Mouse (Mus musculus): Measurements from ENCODE around the gene Egln3. TPM values are rescaled to one million over a fixed set of nuclear protein-coding genes. Genes with fewer than 3 reads are reported as not detected.

Egln3 gene
- polyA plus RNA-seq, 1 experiment from 2014 or later, result 16.5 TPM

DNA sequence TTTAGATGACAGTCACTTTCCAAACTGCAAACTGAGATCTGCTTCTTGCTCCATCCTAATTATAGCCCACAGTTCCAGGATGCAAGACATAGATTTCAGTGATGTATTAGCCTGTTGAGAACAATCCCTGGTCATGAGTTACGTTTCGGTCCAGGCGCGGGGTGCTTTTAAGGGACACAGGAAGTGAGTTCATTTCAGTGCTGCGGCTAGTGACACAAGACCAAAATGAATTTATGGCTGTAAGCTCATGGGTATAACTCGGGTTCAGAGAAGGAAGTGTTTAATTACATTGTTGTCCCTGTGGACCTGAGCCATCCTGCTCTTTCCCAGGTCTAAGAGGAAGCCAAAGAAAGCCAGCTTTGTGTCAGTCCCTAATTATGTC, 5.5 kb upstream of the Egln3 start:
- Histone ChIP-seq H3K4me2 (ENCODE audit: low read depth, low read length) (no peak overlapping the region), H3K4me3 (ENCODE audit: low read depth, low read length) (no peak overlapping the region), H3K4me1 (ENCODE audit: control insufficient read depth, insufficient read depth, low read length) (peaks cover 4% of the 10 kb centered on the region; the same call in 1 of the 2 replicates), H3K27ac (replicated peaks; ENCODE audit: low read depth, low read length) (no peak overlapping the region), H3K27me3 (replicated peaks; ENCODE audit: control insufficient read depth, insufficient read depth, low read length) (no peaks in the 10 kb centered on the region), H3K36me3 (ENCODE audit: control insufficient read depth, insufficient read depth, low read length) (no peaks in the 10 kb centered on the region), H3K9ac (ENCODE audit: low read depth, low read length) (no peak overlapping the region), H3K9me3 (ENCODE audit: control insufficient read depth, low read length) (0 out of 2 replicates have a peak, but pooled peaks cover 3% of the 10 kb centered on the region)
- no peak for ATAC-seq (ENCODE audit: low read depth)
- 56% methylated on average over 6 of the region's 6 CpGs for WGBS
- DNase-seq (ENCODE audit: low spot score), result no peak

DNA sequence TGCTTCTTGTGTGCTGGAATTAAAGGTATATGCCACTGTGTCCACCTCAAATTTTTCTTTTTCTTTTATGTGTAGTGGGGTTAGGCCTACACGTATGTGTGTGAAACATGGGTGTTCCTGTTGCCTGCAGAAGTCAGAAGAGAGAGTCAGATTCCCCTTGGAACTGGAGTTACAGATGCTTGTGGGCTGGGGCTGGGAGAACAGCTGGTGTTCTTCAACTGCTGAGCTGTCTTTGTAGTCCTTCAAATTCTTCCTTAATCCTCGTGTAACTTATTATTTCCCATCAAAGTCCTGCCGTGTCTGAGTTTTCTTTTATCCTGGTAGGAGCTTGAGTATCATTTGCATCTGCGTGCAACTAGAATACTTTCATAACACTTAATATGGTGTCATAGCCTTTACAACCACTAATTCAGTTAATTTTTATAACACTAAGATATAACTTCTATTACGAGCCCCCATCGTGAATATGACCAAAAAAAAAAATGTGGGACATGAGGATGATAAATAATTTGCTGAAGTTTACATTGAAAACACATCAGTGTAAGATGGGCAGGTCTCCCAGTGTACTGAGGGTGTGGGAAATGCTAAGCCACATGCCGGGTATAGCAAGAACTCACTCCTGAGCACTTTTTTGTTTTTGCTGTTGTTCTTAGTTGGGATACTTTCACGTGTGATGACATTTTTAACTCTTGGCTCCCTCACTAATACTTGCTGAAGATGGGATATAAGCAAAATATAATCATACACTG, 4.9 kb upstream of the Egln3 start:
- no peak overlapping the region for H3K27ac ChIP-seq (replicated peaks; ENCODE audit: low read depth, low read length)
- no peak for ATAC-seq (ENCODE audit: low read depth)
- H3K9me3 ChIP-seq (ENCODE audit: control insufficient read depth, low read length), result 0 out of 2 replicates have a peak, but pooled peaks cover 3% of the 10 kb centered on the region
- no peak overlapping the region for H3K4me3 ChIP-seq (ENCODE audit: low read depth, low read length)
- H3K9ac ChIP-seq (ENCODE audit: low read depth, low read length), result no peak overlapping the region
- H3K4me2 ChIP-seq (ENCODE audit: low read depth, low read length), result no peak overlapping the region
- no peaks in the 10 kb centered on the region for H3K36me3 ChIP-seq (ENCODE audit: control insufficient read depth, insufficient read depth, low read length)
- WGBS, result 55% methylated on average over 8 of the region's 8 CpGs
- peaks cover 4% of the 10 kb centered on the region; the same call in 1 of the 2 replicates for H3K4me1 ChIP-seq (ENCODE audit: control insufficient read depth, insufficient read depth, low read length)
- H3K27me3 ChIP-seq (replicated peaks; ENCODE audit: control insufficient read depth, insufficient read depth, low read length), result no peaks in the 10 kb centered on the region
- no peak for DNase-seq (ENCODE audit: low spot score)

DNA sequence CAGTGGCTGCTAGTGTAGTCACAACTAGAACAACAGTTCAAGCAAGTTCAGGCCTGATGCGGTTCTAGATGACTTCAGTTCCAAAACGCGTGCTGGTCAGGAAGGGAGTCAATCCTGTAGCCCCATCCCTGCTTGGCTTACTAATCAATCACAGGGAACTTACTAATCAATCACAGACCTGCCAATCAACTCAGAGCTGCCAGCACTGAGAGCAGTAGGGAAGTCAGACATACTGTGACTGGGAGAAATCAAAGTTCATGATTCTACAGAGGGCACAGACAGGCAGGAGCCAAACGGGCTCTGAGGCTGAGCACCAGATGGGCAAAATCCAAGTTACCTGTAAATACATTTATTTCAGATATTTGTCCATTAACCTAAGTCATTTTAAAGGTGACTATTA, 2.1 kb upstream of the Egln3 start:
- Histone ChIP-seq H3K27me3 (replicated peaks; ENCODE audit: control insufficient read depth, insufficient read depth, low read length) (peaks cover 15% of the 10 kb centered on the region; the same call in 1 of the 2 replicates), H3K36me3 (ENCODE audit: control insufficient read depth, insufficient read depth, low read length) (no peaks in the 10 kb centered on the region), H3K27ac (replicated peaks; ENCODE audit: low read depth, low read length) (no peak overlapping the region), H3K4me2 (ENCODE audit: low read depth, low read length) (no peak overlapping the region), H3K4me1 (ENCODE audit: control insufficient read depth, insufficient read depth, low read length) (peaks cover 7% of the 10 kb centered on the region; the same call in 1 of the 2 replicates), H3K9ac (ENCODE audit: low read depth, low read length) (no peak overlapping the region), H3K9me3 (ENCODE audit: control insufficient read depth, low read length) (0 out of 2 replicates have a peak, but pooled peaks cover 3% of the 10 kb centered on the region), H3K4me3 (ENCODE audit: low read depth, low read length) (no peak overlapping the region)
- no peak for ATAC-seq (ENCODE audit: low read depth)
- 72% methylated on average over 4 of the region's 4 CpGs for WGBS
- no peak for DNase-seq (ENCODE audit: low spot score)

DNA sequence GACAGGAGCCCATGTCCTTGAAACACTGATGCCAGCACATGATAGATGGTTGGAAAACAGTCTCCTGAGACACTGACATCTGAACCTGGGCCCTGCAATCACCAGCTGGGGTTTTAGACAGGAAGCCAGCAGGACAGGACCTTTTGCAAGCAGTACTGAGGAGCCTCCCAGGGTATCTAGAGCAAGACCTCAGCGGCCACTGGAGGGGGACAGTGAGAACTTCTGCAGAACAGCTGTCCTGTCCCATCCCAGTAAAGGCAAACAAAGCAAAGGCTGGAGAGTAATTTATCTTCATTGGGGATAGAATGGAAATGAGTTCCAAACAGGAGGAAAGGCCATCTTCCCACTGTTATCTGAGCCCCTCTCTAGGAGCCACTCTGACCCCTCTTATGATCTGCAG, 1.5 kb upstream of the Egln3 start:
- no peak overlapping the region for H3K4me3 ChIP-seq (ENCODE audit: low read depth, low read length)
- H3K9ac ChIP-seq (ENCODE audit: low read depth, low read length), result no peak overlapping the region
- H3K27ac ChIP-seq (replicated peaks; ENCODE audit: low read depth, low read length), result no peak overlapping the region
- peaks cover 7% of the 10 kb centered on the region; the same call in 1 of the 2 replicates for H3K4me1 ChIP-seq (ENCODE audit: control insufficient read depth, insufficient read depth, low read length)
- no peak for DNase-seq (ENCODE audit: low spot score)
- 26% methylated on average over 1 of the region's 1 CpGs for WGBS
- H3K4me2 ChIP-seq (ENCODE audit: low read depth, low read length), result no peak overlapping the region
- H3K36me3 ChIP-seq (ENCODE audit: control insufficient read depth, insufficient read depth, low read length), result no peaks in the 10 kb centered on the region
- H3K27me3 ChIP-seq (replicated peaks; ENCODE audit: control insufficient read depth, insufficient read depth, low read length), result peaks cover 15% of the 10 kb centered on the region; the same call in 1 of the 2 replicates
- ATAC-seq (ENCODE audit: low read depth), result no peak
- H3K9me3 ChIP-seq (ENCODE audit: control insufficient read depth, low read length), result 0 out of 2 replicates have a peak, but pooled peaks cover 3% of the 10 kb centered on the region

DNA sequence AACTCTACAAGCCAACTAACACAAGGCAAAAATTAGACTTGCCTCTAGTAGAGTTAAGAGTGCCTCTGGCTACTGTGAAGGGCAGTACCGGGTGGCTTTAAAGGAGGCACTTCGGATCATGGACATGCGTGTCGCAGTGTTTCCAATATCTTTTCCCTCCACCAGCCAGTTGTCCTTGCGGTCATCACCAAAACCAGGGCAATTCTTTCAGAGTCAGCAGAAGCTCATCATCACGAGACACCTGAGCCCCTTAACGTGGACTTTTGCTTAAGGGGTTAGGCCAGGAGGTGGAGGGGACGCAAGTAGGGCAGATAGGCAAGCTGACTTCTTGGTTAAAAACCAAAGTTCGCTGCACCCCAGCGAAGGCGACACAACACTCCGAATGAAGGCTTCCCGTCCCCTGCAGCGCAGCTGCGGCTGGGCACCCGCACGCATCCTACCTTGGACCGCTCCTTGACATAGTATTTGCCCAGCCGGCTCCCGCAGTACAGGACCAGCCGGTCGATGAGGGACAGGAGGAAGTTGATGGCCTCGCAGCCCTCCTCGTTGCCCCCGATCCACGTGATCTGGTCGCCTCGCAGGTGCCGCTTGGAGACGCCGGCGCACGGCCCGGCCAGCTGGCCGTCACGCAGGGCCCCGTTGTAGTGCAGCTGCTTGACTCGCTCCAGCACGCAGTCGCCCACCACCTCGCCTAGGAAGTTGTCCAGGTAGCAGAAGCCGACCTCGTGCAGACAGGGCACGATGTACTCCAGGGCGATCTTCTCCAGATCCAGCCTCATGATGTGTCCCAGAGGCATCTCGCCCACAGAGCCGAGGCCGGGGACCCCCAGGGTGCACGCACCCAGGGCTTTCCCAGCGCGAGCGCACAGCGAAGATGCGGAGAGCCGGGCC, 650 bp downstream of the Egln3 start:
- 6% methylated on average over 33 of the region's 55 CpGs for WGBS
- Histone ChIP-seq H3K4me1 (ENCODE audit: control insufficient read depth, insufficient read depth, low read length) (peaks cover 11% of the 10 kb centered on the region), H3K4me2 (ENCODE audit: low read depth, low read length) (peak overlapping the region; percentile 93), H3K4me3 (ENCODE audit: low read depth, low read length) (peak overlapping the region; percentile 71), H3K36me3 (ENCODE audit: control insufficient read depth, insufficient read depth, low read length) (no peaks in the 10 kb centered on the region), H3K9me3 (ENCODE audit: control insufficient read depth, low read length) (0 out of 2 replicates have a peak, but pooled peaks cover 3% of the 10 kb centered on the region), H3K27me3 (replicated peaks; ENCODE audit: control insufficient read depth, insufficient read depth, low read length) (peaks cover 15% of the 10 kb centered on the region; the same call in 1 of the 2 replicates), H3K27ac (replicated peaks; ENCODE audit: low read depth, low read length) (no peak overlapping the region), H3K9ac (ENCODE audit: low read depth, low read length) (peak overlapping the region; percentile 64)
- DNase-seq (ENCODE audit: low spot score) (no peak), ATAC-seq (ENCODE audit: low read depth) (peak; percentile 60)

DNA sequence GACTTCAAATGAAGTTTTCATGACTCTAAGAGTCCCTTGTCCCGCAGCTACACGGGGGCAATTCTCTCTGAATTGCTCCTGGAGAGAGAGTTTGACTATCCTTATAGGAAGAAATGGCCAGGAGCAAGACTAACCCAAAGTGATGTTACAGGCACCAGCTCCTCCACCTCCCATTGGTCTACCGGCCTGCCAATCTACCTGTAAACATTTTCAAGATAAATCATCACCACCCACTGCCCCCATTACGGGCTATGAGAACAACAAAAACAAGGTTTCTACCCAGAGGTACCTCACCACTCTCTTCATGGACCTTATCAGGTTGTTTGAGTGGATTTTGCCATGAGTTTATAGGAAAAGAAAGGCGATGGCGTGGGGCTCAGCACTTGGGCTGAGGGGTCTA, 1.4 kb downstream of the Egln3 start:
- WGBS, result 44% methylated on average over 6 of the region's 6 CpGs
- H3K36me3 ChIP-seq (ENCODE audit: control insufficient read depth, insufficient read depth, low read length), result no peaks in the 10 kb centered on the region
- ATAC-seq (ENCODE audit: low read depth), result no peak
- H3K4me3 ChIP-seq (ENCODE audit: low read depth, low read length), result peak overlapping the region; percentile 71
- peak overlapping the region; percentile 93 for H3K4me2 ChIP-seq (ENCODE audit: low read depth, low read length)
- H3K27me3 ChIP-seq (replicated peaks; ENCODE audit: control insufficient read depth, insufficient read depth, low read length), result peaks cover 15% of the 10 kb centered on the region; the same call in 1 of the 2 replicates
- 0 out of 2 replicates have a peak, but pooled peaks cover 3% of the 10 kb centered on the region for H3K9me3 ChIP-seq (ENCODE audit: control insufficient read depth, low read length)
- H3K9ac ChIP-seq (ENCODE audit: low read depth, low read length), result no peak overlapping the region
- no peak overlapping the region for H3K27ac ChIP-seq (replicated peaks; ENCODE audit: low read depth, low read length)
- H3K4me1 ChIP-seq (ENCODE audit: control insufficient read depth, insufficient read depth, low read length), result peaks cover 19% of the 10 kb centered on the region
- DNase-seq (ENCODE audit: low spot score), result no peak

DNA sequence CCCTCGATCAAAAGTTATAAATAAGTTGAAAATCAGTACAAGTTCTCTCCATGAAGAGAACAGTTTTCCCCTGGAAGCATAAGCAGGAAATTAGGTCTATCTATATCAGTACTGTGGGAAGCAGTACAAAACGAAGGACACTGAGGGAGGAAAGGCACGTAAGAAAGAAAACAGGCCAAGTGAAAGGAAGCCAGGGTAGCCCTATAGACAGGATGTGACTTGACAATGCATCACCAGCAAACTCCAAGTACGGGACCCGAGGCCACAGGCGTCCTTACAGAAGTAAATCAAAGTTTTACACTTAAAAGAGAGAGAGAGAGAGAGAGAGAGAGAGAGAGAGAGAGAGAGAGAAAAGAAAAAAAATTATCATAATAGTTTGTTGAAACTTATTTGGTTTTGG, 2.8 kb downstream of the Egln3 start:
- H3K27me3 ChIP-seq (replicated peaks; ENCODE audit: control insufficient read depth, insufficient read depth, low read length), result peaks cover 15% of the 10 kb centered on the region; the same call in 1 of the 2 replicates
- peaks cover 32% of the 10 kb centered on the region for H3K4me1 ChIP-seq (ENCODE audit: control insufficient read depth, insufficient read depth, low read length)
- H3K4me2 ChIP-seq (ENCODE audit: low read depth, low read length), result peak overlapping the region; percentile 93
- no peaks in the 10 kb centered on the region for H3K9me3 ChIP-seq (ENCODE audit: control insufficient read depth, low read length)
- WGBS, result 35% methylated on average over 6 of the region's 6 CpGs
- H3K27ac ChIP-seq (replicated peaks; ENCODE audit: low read depth, low read length), result peak overlapping the region; percentile 24
- ATAC-seq (ENCODE audit: low read depth) (no peak), DNase-seq (ENCODE audit: low spot score) (no peak)
- H3K4me3 ChIP-seq (ENCODE audit: low read depth, low read length), result peak overlapping the region; percentile 13; the same call in 1 of the 2 replicates
- H3K36me3 ChIP-seq (ENCODE audit: control insufficient read depth, insufficient read depth, low read length), result no peaks in the 10 kb centered on the region
- H3K9ac ChIP-seq (ENCODE audit: low read depth, low read length), result no peak overlapping the region

DNA sequence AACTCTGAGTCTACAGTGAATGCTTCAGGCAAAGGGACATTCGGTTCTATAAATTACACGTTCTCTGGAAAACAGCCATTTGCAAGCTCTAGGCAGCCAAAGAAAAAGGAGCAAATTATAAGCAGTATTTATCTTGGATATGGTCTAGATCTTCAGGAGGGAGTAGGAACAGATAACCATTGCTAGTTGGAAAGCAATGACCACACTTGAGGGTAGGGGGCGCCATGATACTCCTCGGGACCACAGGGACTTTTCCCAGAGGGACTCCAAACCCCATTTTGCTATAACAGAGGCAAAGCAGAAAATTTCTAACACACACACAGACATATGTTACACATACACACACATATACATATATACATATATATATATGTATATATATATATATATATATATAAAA, 3.5 kb downstream of the Egln3 start:
- peaks cover 32% of the 10 kb centered on the region for H3K4me1 ChIP-seq (ENCODE audit: control insufficient read depth, insufficient read depth, low read length)
- no peaks in the 10 kb centered on the region for H3K9me3 ChIP-seq (ENCODE audit: control insufficient read depth, low read length)
- H3K9ac ChIP-seq (ENCODE audit: low read depth, low read length), result no peak overlapping the region
- WGBS, result 24% methylated on average over 4 of the region's 4 CpGs
- H3K36me3 ChIP-seq (ENCODE audit: control insufficient read depth, insufficient read depth, low read length), result no peaks in the 10 kb centered on the region
- DNase-seq (ENCODE audit: low spot score), result no peak
- no peak for ATAC-seq (ENCODE audit: low read depth)
- H3K4me2 ChIP-seq (ENCODE audit: low read depth, low read length), result 0 out of 2 replicates have a peak overlapping the region, but pooled peaks have one; percentile 6
- H3K27me3 ChIP-seq (replicated peaks; ENCODE audit: control insufficient read depth, insufficient read depth, low read length), result peaks cover 15% of the 10 kb centered on the region; the same call in 1 of the 2 replicates
- no peak overlapping the region for H3K27ac ChIP-seq (replicated peaks; ENCODE audit: low read depth, low read length)
- no peak overlapping the region for H3K4me3 ChIP-seq (ENCODE audit: low read depth, low read length)

Data from embryonic facial prominence, embryonic 14.5 days (tissue).